Mouse (Mus musculus) ES-E14 (cell line): Measurements from ENCODE around the gene Serpinb8.

ENCODE experiments used
- HCFC1 ChIP-seq: IDR thresholded peaks from 2 replicates; pipeline ENCODE4 v1.6.1; 2012; ENCODE audit warnings: low read length, inconsistent platforms, borderline replicate concordance; ENCODE audit not compliant: insufficient read depth
- MAFK ChIP-seq: IDR thresholded peaks from 2 replicates; pipeline ENCODE4 v1.6.1; 2014; ENCODE audit warnings: mild to moderate bottlenecking, low read depth, low read length, inconsistent platforms; ENCODE audit not compliant: insufficient read depth
- ZC3H11A ChIP-seq: IDR thresholded peaks from 2 replicates; pipeline ENCODE4 v1.6.1; 2012; ENCODE audit warnings: low read depth, mild to moderate bottlenecking, inconsistent platforms, low read length, borderline replicate concordance
- ZNF384 ChIP-seq: IDR thresholded peaks from 2 replicates; pipeline ENCODE4 v1.6.1; 2012; ENCODE audit warnings: low read depth, low read length, inconsistent platforms

DNA sequence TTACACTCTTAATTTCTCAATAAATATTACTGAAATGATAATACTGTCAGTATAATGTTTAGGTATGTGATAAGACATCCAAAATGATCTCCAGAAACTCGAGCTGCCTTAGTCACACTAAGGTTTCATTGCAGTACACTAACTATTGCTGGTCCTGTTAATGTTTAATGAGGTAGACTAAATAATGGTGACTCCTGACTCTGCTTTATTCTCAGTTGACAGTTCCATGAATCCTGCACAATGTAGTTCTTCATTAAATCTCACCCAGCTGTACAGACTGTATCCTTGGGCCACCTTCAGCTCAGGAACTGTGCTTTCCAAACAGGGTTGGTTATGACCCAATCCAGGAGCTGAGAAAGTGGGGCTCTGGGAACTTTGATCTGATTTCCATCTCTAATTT, 19.1 kb downstream of the Serpinb8 start:
- TF ChIP-seq ZNF384 (no peak), ZC3H11A (no peak), HCFC1 (no peak), MAFK (no peak)
